Mouse (Mus musculus): Measurements from ENCODE around the gene Actrt3. TPM values are rescaled to one million over a fixed set of nuclear protein-coding genes. Genes with fewer than 3 reads are reported as not detected.

The Actrt3 gene
- not detected in 2 replicates for polyA plus RNA-seq (2014; fragmentation: Nextera tagmentation; extraction: Ambion mirVana)

- 2% methylated on average over 32 of the region's 32 CpGs for WGBS
- H3K9me3 ChIP-seq (ENCODE audit: low read depth, low read length): no peaks in the 10 kb centered on the region
- H3K27ac ChIP-seq (ENCODE audit: low read depth): peak within 1 kb of the TSS; percentile 55; the same call in 1 of the 2 replicates
- H3K4me2 ChIP-seq: peak within 1 kb of the TSS; percentile 90
- peak within 1 kb of the TSS; percentile 91 for H3K4me3 ChIP-seq (ENCODE audit: low read depth, low read length)
- ATAC-seq (ENCODE audit: insufficient read depth): no peak
- H3K36me3 ChIP-seq (ENCODE audit: insufficient read depth): peaks cover 10% of the 10 kb centered on the region
- H3K27me3 ChIP-seq (ENCODE audit: insufficient read depth, low read length): no peaks in the 10 kb centered on the region
- no peak for TF ChIP-seq CTCF (IDR thresholded peaks at IDR 0.05; ENCODE audit: low read depth)
- H3K9ac ChIP-seq: peak within 1 kb of the TSS; percentile 56
- DNase-seq: peak; percentile 49
- peaks cover 8% of the 10 kb centered on the region for H3K4me1 ChIP-seq (ENCODE audit: insufficient read depth)
Measured at GRCm38 (mm10) chr3:30599711-30600545, at the start of gene Actrt3. TSS of gene Actrt3 (minus strand) at chr3:30599939.

GRCm38 (mm10) chr3:30648466-30648865 is 48.7 kb upstream of the Actrt3 start:
- Histone ChIP-seq H3K27me3 (ENCODE audit: insufficient read depth, low read length) (peaks cover 16% of the 10 kb centered on the region), H3K4me1 (ENCODE audit: insufficient read depth) (no peaks in the 10 kb centered on the region; the same call in 1 of the 2 replicates), H3K27ac (ENCODE audit: low read depth) (no peak overlapping the region), H3K4me2 (no peak overlapping the region), H3K9me3 (ENCODE audit: low read depth, low read length) (no peaks in the 10 kb centered on the region), H3K9ac (no peak overlapping the region), H3K36me3 (ENCODE audit: insufficient read depth) (no peaks in the 10 kb centered on the region), H3K4me3 (ENCODE audit: low read depth, low read length) (no peak overlapping the region)
- ATAC-seq (ENCODE audit: insufficient read depth): no peak
- DNase-seq: no peak
- no peak for TF ChIP-seq CTCF (IDR thresholded peaks at IDR 0.05; ENCODE audit: low read depth)
- WGBS: 97% methylated on average over 2 of the region's 2 CpGs

GRCm38 (mm10) chr3:30647440-30648090 is 47.8 kb upstream of the Actrt3 start, which contains the start of gene Lrrc34:
TSS of gene Lrrc34 (minus strand) at chr3:30647869.
- Histone ChIP-seq H3K36me3 (ENCODE audit: insufficient read depth) (no peaks in the 10 kb centered on the region), H3K27me3 (ENCODE audit: insufficient read depth, low read length) (peaks cover 16% of the 10 kb centered on the region), H3K27ac (ENCODE audit: low read depth) (no peak within 1 kb of the TSS), H3K9ac (peak within 1 kb of the TSS; percentile 57), H3K4me2 (peak within 1 kb of the TSS; percentile 70), H3K4me3 (ENCODE audit: low read depth, low read length) (peak within 1 kb of the TSS; percentile 37), H3K9me3 (ENCODE audit: low read depth, low read length) (no peaks in the 10 kb centered on the region), H3K4me1 (ENCODE audit: insufficient read depth) (no peaks in the 10 kb centered on the region; the same call in 1 of the 2 replicates)
- ATAC-seq (ENCODE audit: insufficient read depth): peak; percentile 97
- WGBS: 2% methylated on average over 25 of the region's 25 CpGs
- DNase-seq: peak; percentile 89
- no peak for TF ChIP-seq CTCF (IDR thresholded peaks at IDR 0.05; ENCODE audit: low read depth)

- Histone ChIP-seq H3K4me2 (peak overlapping the region; percentile 70), H3K4me1 (ENCODE audit: insufficient read depth) (no peaks in the 10 kb centered on the region; the same call in 1 of the 2 replicates), H3K9me3 (ENCODE audit: low read depth, low read length) (no peaks in the 10 kb centered on the region), H3K27me3 (ENCODE audit: insufficient read depth, low read length) (peaks cover 16% of the 10 kb centered on the region), H3K27ac (ENCODE audit: low read depth) (no peak overlapping the region), H3K36me3 (ENCODE audit: insufficient read depth) (no peaks in the 10 kb centered on the region), H3K4me3 (ENCODE audit: low read depth, low read length) (no peak overlapping the region), H3K9ac (no peak overlapping the region)
- WGBS: 52% methylated on average over 8 of the region's 8 CpGs
- DNase-seq (peak; percentile 7), ATAC-seq (ENCODE audit: insufficient read depth) (no peak)
- TF ChIP-seq CTCF (IDR thresholded peaks at IDR 0.05; ENCODE audit: low read depth): no peak
Measured at GRCm38 (mm10) chr3:30646761-30647160, 47.0 kb upstream of the Actrt3 start.

- WGBS: 47% methylated on average over 2 of the region's 2 CpGs
- ATAC-seq (ENCODE audit: insufficient read depth) (no peak), DNase-seq (no peak)
- H3K9me3 ChIP-seq (ENCODE audit: low read depth, low read length): no peaks in the 10 kb centered on the region
- no peaks in the 10 kb centered on the region; the same call in 1 of the 2 replicates for H3K4me1 ChIP-seq (ENCODE audit: insufficient read depth)
- no peaks in the 10 kb centered on the region for H3K36me3 ChIP-seq (ENCODE audit: insufficient read depth)
- no peak within 1 kb of the TSS for H3K4me2 ChIP-seq
- H3K27ac ChIP-seq (ENCODE audit: low read depth): no peak within 1 kb of the TSS
- TF ChIP-seq CTCF (IDR thresholded peaks at IDR 0.05; ENCODE audit: low read depth): no peak
- H3K4me3 ChIP-seq (ENCODE audit: low read depth, low read length): no peak within 1 kb of the TSS
- H3K27me3 ChIP-seq (ENCODE audit: insufficient read depth, low read length): no peaks in the 10 kb centered on the region; the same call in 1 of the 2 replicates
- H3K9ac ChIP-seq: no peak within 1 kb of the TSS
Measured at GRCm38 (mm10) chr3:30644207-30644606, 44.5 kb upstream of the Actrt3 start, which contains the start of gene Lrriq4. TSS of gene Lrriq4 (plus strand) at chr3:30644507.

- Histone ChIP-seq H3K4me3 (ENCODE audit: low read depth, low read length) (no peak overlapping the region), H3K27ac (ENCODE audit: low read depth) (no peak overlapping the region), H3K27me3 (ENCODE audit: insufficient read depth, low read length) (no peaks in the 10 kb centered on the region), H3K4me1 (ENCODE audit: insufficient read depth) (no peaks in the 10 kb centered on the region), H3K9me3 (ENCODE audit: low read depth, low read length) (no peaks in the 10 kb centered on the region), H3K4me2 (no peak overlapping the region), H3K9ac (no peak overlapping the region), H3K36me3 (ENCODE audit: insufficient read depth) (no peaks in the 10 kb centered on the region)
- 76% methylated on average over 4 of the region's 4 CpGs for WGBS
- ATAC-seq (ENCODE audit: insufficient read depth) (no peak), DNase-seq (no peak)
- TF ChIP-seq CTCF (IDR thresholded peaks at IDR 0.05; ENCODE audit: low read depth): peak; percentile 27
Measured at GRCm38 (mm10) chr3:30635629-30636028, 35.9 kb upstream of the Actrt3 start.

- H3K27me3 ChIP-seq (ENCODE audit: insufficient read depth, low read length): no peaks in the 10 kb centered on the region
- DNase-seq (peak; percentile 52), ATAC-seq (ENCODE audit: insufficient read depth) (no peak)
- H3K36me3 ChIP-seq (ENCODE audit: insufficient read depth): no peaks in the 10 kb centered on the region
- H3K9me3 ChIP-seq (ENCODE audit: low read depth, low read length): no peaks in the 10 kb centered on the region
- no peak overlapping the region for H3K9ac ChIP-seq
- no peak overlapping the region for H3K4me3 ChIP-seq (ENCODE audit: low read depth, low read length)
- 52% methylated on average over 3 of the region's 3 CpGs for WGBS
- H3K4me2 ChIP-seq: no peak overlapping the region
- TF ChIP-seq CTCF (IDR thresholded peaks at IDR 0.05; ENCODE audit: low read depth): peak; percentile 45
- no peaks in the 10 kb centered on the region for H3K4me1 ChIP-seq (ENCODE audit: insufficient read depth)
- H3K27ac ChIP-seq (ENCODE audit: low read depth): no peak overlapping the region
Measured at GRCm38 (mm10) chr3:30633681-30634080, 33.9 kb upstream of the Actrt3 start.
